ENCODE assay signal across 9 mouse cellular contexts in the genomic region with DNA sequence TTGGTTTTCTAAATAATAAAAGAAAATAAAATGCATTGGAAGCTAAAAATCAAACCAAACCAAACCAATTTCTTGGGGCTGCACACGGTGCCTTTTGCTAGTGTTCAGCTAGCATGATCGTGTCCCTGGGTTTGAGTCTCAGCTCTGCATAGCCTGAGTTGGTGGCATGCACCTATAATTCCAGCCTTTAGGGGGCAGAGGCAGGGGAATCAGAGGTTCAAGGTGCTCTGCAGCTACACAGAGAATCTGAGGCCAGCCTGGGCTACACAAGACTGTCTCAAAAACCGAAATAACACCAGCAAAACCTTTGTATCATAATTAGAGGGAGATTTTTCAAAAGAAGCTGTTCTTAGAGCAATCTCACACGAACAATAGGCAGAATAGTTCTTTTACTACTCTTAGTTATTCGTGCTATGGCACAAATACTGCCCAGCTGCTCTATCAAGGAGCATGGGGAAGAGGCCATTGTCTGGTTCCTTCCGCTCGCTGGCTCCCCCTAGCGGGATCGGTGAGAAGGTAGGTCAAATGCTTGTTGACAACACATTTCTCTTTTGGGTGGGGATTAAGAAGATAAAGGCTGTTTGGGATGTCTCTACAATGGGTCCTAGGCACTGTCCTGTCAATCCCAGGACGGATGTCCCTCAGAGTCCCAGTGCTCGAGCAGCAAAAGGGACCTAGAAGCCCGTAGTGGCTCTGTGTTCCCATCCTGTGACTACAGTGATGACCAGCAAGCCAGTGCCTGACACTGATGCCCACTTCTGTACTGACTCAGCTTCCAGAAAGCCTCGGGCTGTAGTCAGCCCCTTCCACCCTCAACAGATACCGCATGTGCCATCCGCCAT. TPM values are rescaled to one million over a fixed set of nuclear protein-coding genes. Genes with fewer than 3 reads are reported as not detected.
DNase-seq lines count a peak whose midpoint lies in the region; ATAC-seq and TF ChIP-seq lines count a peak whose summit lies in the region.
"Had no signal": no experiment of that assay in that cellular context is flagged by ENCODE, and none has a peak within 500 bp of the region (broad histone marks: within the 10 kb centered on the region; RNA-seq: fewer than 3 reads in every experiment).

No protein-coding gene starts in this region.

- H3K9me3 ChIP-seq in MEL (replicated peaks; ENCODE audit: insufficient read depth, low read length), result no peaks in the 10 kb centered on the region
- no peaks in the 10 kb centered on the region for H3K9me3 ChIP-seq in liver, postnatal 0 days (ENCODE audit: low read length)
- H3K9me3 ChIP-seq: hindbrain, embryonic 15.5 days had no signal

- no peaks in the 10 kb centered on the region for H3K27me3 ChIP-seq in MEL (ENCODE audit: control insufficient read depth in 1 of 2, insufficient read depth in 2 of 2, low read length in 2 of 2)
- no peaks in the 10 kb centered on the region for H3K27me3 ChIP-seq in kidney, adult 2 months (replicated peaks; ENCODE audit: control insufficient read depth, insufficient read depth, low read length)
- H3K27me3 ChIP-seq in liver, postnatal 0 days (ENCODE audit: insufficient read depth, low read length), result no peaks in the 10 kb centered on the region
- H3K27me3 ChIP-seq: hindbrain, embryonic 15.5 days had no signal

- no peak overlapping the region for H3K9ac ChIP-seq in MEL (ENCODE audit: control insufficient read depth, low read depth, low read length, poor library complexity, severe bottlenecking)
- no peak overlapping the region for H3K9ac ChIP-seq in liver, postnatal 0 days (replicated peaks)
- H3K9ac ChIP-seq: hindbrain, embryonic 15.5 days had no signal

- ATAC-seq in liver, postnatal 0 days, result peak; percentile 66

- no peak overlapping the region for H3K4me2 ChIP-seq in liver, postnatal 0 days (ENCODE audit: low read depth, low read length)
- H3K4me2 ChIP-seq: hindbrain, embryonic 15.5 days had no signal

- TF ChIP-seq EP300 in MEL (IDR thresholded peaks at IDR 0.05; ENCODE audit: low read depth in 1 of 2, low read length in 2 of 2), result no peak
- TF ChIP-seq EP300 in liver, postnatal 0 days (IDR thresholded peaks at IDR 0.05; ENCODE audit: low read depth), result no peak

- TF ChIP-seq POLR2A in MEL (IDR thresholded peaks at IDR 0.05; ENCODE audit: control insufficient read depth in 1 of 2, insufficient read depth in 1 of 2, low read depth in 1 of 2, low read length in 2 of 2, poor library complexity in 1 of 2), result no peak
- no peak for TF ChIP-seq POLR2A in kidney, adult 2 months (IDR thresholded peaks at IDR 0.05; ENCODE audit: low read depth, low read length)

- H3K79me2 ChIP-seq in MEL (ENCODE audit: control insufficient read depth, insufficient read depth, low read length, poor library complexity), result no peaks in the 10 kb centered on the region

- peak; percentile 53 for TF ChIP-seq RAD21 in MEL (IDR thresholded peaks at IDR 0.05; ENCODE audit: low read depth, low read length)

- H3K27ac ChIP-seq in MEL (ENCODE audit: control insufficient read depth, low read depth, low read length), result no peak overlapping the region
- no peak overlapping the region for H3K27ac ChIP-seq in kidney, adult 2 months (ENCODE audit: insufficient read depth, low read depth, low read length)
- H3K27ac ChIP-seq in liver, postnatal 0 days (ENCODE audit: low read depth), result no peak overlapping the region
- H3K27ac ChIP-seq: hindbrain, embryonic 15.5 days had no signal

- TF ChIP-seq CTCF in MEL (IDR thresholded peaks at IDR 0.05 in 2 of 3, conservative IDR thresholded peaks at IDR 0.05 in 1 of 3; ENCODE audit: control insufficient read depth in 1 of 3, insufficient read depth in 1 of 3, low read depth in 2 of 3, low read length in 3 of 3, poor library complexity in 1 of 3, severe bottlenecking in 1 of 3), result peak; percentile 82 to 96 (median 87)
- TF ChIP-seq CTCF in kidney, adult 2 months (conservative IDR thresholded peaks at IDR 0.05; ENCODE audit: insufficient read depth, insufficient read length, low read depth, low read length), result peak; percentile 88
- peak; percentile 90 for TF ChIP-seq CTCF in liver, postnatal 0 days (IDR thresholded peaks at IDR 0.05; ENCODE audit: low read depth)

- whole genome bisulfite sequencing in kidney, adult 2 months, result 58% methylated on average over 15 of the region's 15 CpGs
- 47% methylated on average over 15 of the region's 15 CpGs for WGBS in liver, postnatal 0 days (ENCODE audit: insufficient replicate concordance)

- peaks cover 0 to 28% of the 10 kb centered on the region in 2 experiments; a peak in 2 of 4 replicates for H3K36me3 ChIP-seq in MEL (ENCODE audit: control insufficient read depth in 1 of 2, insufficient read depth in 2 of 2, low read length in 2 of 2)
- no peaks in the 10 kb centered on the region; the same call in 1 of the 2 replicates for H3K36me3 ChIP-seq in kidney, adult 2 months (ENCODE audit: control insufficient read depth, insufficient read depth, low read length)
- peaks cover 33% of the 10 kb centered on the region for H3K36me3 ChIP-seq in liver, postnatal 0 days (replicated peaks; ENCODE audit: insufficient read depth, low read length)

- no peak overlapping the region for H3K4me3 ChIP-seq in MEL (ENCODE audit: control insufficient read depth in 1 of 2, insufficient read depth in 1 of 2, low read depth in 2 of 2, low read length in 2 of 2)
- no peak overlapping the region for H3K4me3 ChIP-seq in kidney, adult 2 months (ENCODE audit: insufficient read depth, low read depth, low read length)
- no peak overlapping the region for H3K4me3 ChIP-seq in liver, postnatal 0 days (ENCODE audit: low read depth, low read length)
- H3K4me3 ChIP-seq: hindbrain, embryonic 15.5 days had no signal

- H3K4me1 ChIP-seq in MEL (ENCODE audit: control insufficient read depth in 1 of 2, insufficient read depth in 2 of 2, low read length in 2 of 2), result no peaks in the 10 kb centered on the region
- H3K4me1 ChIP-seq in kidney, adult 2 months (ENCODE audit: control insufficient read depth, insufficient read depth, low read length), result no peaks in the 10 kb centered on the region
- no peaks in the 10 kb centered on the region for H3K4me1 ChIP-seq in liver, postnatal 0 days (ENCODE audit: insufficient read depth)

- peak; percentile 90 for DNase-seq in B cell, adult 2 months
- DNase-seq in MEL (ENCODE audit: low read depth, low spot score), result peak; percentile 81
- peak; percentile 63 for DNase-seq in cerebellum, adult 11 months
- peak; percentile 67 for DNase-seq in gastrocnemius, adult 18-20 months (ENCODE audit: low spot score)
- DNase-seq in kidney, adult 2 months, result peak; percentile 69
- DNase-seq in liver, postnatal 0 days, result peak; percentile 88
- peak; percentile 46 for DNase-seq in retina, postnatal 7 days (ENCODE audit: low read depth, low spot score)
- peak; percentile 66 for DNase-seq in yolk sac, embryonic 10.5 days (ENCODE audit: low spot score)

TF ChIP-seq in MEL, 35 proteins besides CTCF, POLR2A, EP300 and RAD21:
- no peak for TF ChIP-seq MXI1 (IDR thresholded peaks at IDR 0.05; ENCODE audit: low read depth, low read length)
- peak; percentile 46; the same call in 1 of the 2 replicates for TF ChIP-seq ZC3H11A (IDR thresholded peaks at IDR 0.05; ENCODE audit: low read depth, low read length)
- no peak for TF ChIP-seq ZNF384 (IDR thresholded peaks at IDR 0.05; ENCODE audit: low read depth, low read length)
- peak; percentile 73 for TF ChIP-seq SMC3 (IDR thresholded peaks at IDR 0.05; ENCODE audit: low read depth, low read length)
- TF ChIP-seq TAL1 (IDR thresholded peaks at IDR 0.05; ENCODE audit: low read length), result no peak
- no peak for TF ChIP-seq ELF1 (IDR thresholded peaks at IDR 0.05; ENCODE audit: low read depth, low read length)
- no peak for TF ChIP-seq MYB (IDR thresholded peaks at IDR 0.05; ENCODE audit: low read depth, low read length)
- TF ChIP-seq MAFK (IDR thresholded peaks at IDR 0.05; ENCODE audit: borderline replicate concordance, low read depth, low read length), result no peak
- TF ChIP-seq E2F4 (IDR thresholded peaks at IDR 0.05; ENCODE audit: borderline replicate concordance, low read depth, low read length), result no peak
- no peak for TF ChIP-seq KAT2A (conservative IDR thresholded peaks at IDR 0.05; ENCODE audit: low read depth, low read length)
- TF ChIP-seq POLR2AphosphoS5 (IDR thresholded peaks at IDR 0.05; ENCODE audit: borderline replicate concordance, low read depth, low read length), result no peak
- no peak for TF ChIP-seq SIN3A (IDR thresholded peaks at IDR 0.05; ENCODE audit: low read length)
- TF ChIP-seq TBP (IDR thresholded peaks at IDR 0.05; ENCODE audit: low read depth, low read length), result no peak
- TF ChIP-seq MAZ (IDR thresholded peaks at IDR 0.05; ENCODE audit: low read depth, low read length), result no peak
- TF ChIP-seq HCFC1 (IDR thresholded peaks at IDR 0.05; ENCODE audit: low read depth, low read length), result peak; percentile 46; the same call in 1 of the 2 replicates
- TF ChIP-seq CHD1 (IDR thresholded peaks at IDR 0.05; ENCODE audit: low read depth, low read length), result no peak
- no peak for TF ChIP-seq GABPA (IDR thresholded peaks at IDR 0.05; ENCODE audit: low read depth, low read length)
- no peak for TF ChIP-seq ZKSCAN1 (IDR thresholded peaks at IDR 0.05; ENCODE audit: low read depth, low read length)

RNA-seq across cellular contexts. Expression of a gene that starts 20.9 kb away (rescaled TPM):
- total RNA-seq in MEL (2012; rRNA removed), result 8.4 and 11.3 TPM in 2 replicates
- polyA plus RNA-seq in MEL (2012; ENCODE audit: insufficient read depth in 1 of 2, insufficient read length in 2 of 2, low read depth in 1 of 2, low replicate concordance in 2 of 2, missing spikeins in 1 of 2), result 10 to 100 TPM; 15.3 to 37.9 TPM
- 100 to 1,000 TPM; 151 to 156 TPM for total RNA-seq in gastrocnemius, adult 18-20 months (2021)
- 11.8 and 14.1 TPM in 2 replicates for polyA plus RNA-seq in kidney, adult 2 months (2012; rRNA removed)
- polyA plus RNA-seq in liver, postnatal 0 days (2015; fragmentation: Nextera tagmentation; extraction: Ambion mirVana), result 0.45 and 0.48 TPM in 2 replicates

RNA-seq across cellular contexts. Expression of a gene that starts 56.1 kb away (rescaled TPM):
- total RNA-seq in MEL (2012; rRNA removed), result 5.2 and 6.2 TPM in 2 replicates
- polyA plus RNA-seq in MEL (2012; ENCODE audit: insufficient read depth in 1 of 2, insufficient read length in 2 of 2, low read depth in 1 of 2, low replicate concordance in 2 of 2, missing spikeins in 1 of 2), result 1 to 10 TPM in 1 of 2 experiments, not detected in 1; 4.9 TPM
- total RNA-seq in gastrocnemius, adult 18-20 months (2021), result 1 to 10 TPM; 6.6 to 7.9 TPM
- 6.8 and 7.7 TPM in 2 replicates for polyA plus RNA-seq in kidney, adult 2 months (2012; rRNA removed)
- 4.4 and 4.7 TPM in 2 replicates for polyA plus RNA-seq in liver, postnatal 0 days (2015; fragmentation: Nextera tagmentation; extraction: Ambion mirVana)
